Mouse (Mus musculus) G1E (cell line): ENCODE measurements around the gene Slc8b1.

Experiments used
- CTCF ChIP-seq: IDR thresholded peaks from 2 replicates; pipeline ENCODE4 v1.5.1; 2012; ENCODE audit warnings: low read depth, low read length, inconsistent platforms, mixed read lengths
- POLR2AphosphoS5 ChIP-seq: IDR thresholded peaks from 2 replicates; pipeline ENCODE4 v1.6.1; 2012; ENCODE audit warnings: low read depth, low read length, inconsistent platforms; ENCODE audit not compliant: insufficient replicate concordance

GRCm38 (mm10) chr5:120505781-120506180, 5.2 kb upstream of the Slc8b1 start:
- TF ChIP-seq POLR2AphosphoS5 (no peak), CTCF (no peak)
